Mouse (Mus musculus): ENCODE data around the gene Adprhl2.
A peak's percentile ranks its signal among the peaks of the same experiment; 100 is the strongest.

Gene Adprhl2

DNA sequence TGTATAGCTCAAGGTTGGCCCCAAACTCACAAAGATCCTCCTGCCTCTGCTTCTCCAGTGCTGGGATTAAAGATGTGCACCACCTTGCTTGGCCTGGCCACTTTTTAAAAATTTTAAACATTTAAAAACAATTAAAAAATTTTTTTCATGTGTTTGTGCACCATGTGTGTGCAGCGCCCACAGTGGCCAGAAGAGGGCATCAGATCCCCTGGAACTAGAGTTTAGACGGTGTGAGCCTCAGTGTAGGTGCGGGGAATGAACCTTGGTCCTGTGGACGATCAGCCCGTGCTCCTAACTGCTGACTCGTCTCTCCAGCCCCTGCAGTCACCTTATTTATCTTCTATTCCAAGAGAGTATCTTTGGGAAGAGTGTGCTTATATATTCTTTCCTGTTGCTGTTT, 15.4 kb downstream of the Adprhl2 start:
- no peak for DNase-seq

DNA sequence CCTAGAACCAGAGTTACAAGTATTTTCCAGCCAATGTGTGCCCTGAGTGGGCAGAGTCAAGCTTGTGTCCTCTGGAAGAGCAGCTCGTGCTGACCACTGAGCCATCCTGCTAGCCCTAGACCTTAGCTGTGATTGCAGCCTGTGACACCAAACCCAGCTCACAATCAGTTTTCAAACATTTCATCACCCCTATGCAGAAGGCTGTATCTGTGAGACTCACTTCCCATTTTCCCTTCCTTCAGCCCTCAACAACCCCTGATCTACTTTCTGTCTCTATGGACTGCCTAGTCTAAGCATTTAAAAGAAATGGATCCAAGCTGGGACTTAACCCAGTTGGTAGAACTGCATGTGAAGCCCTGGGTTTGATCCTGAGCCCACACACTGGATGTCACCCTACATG, 16.1 kb downstream of the Adprhl2 start:
- no peak for DNase-seq

DNA sequence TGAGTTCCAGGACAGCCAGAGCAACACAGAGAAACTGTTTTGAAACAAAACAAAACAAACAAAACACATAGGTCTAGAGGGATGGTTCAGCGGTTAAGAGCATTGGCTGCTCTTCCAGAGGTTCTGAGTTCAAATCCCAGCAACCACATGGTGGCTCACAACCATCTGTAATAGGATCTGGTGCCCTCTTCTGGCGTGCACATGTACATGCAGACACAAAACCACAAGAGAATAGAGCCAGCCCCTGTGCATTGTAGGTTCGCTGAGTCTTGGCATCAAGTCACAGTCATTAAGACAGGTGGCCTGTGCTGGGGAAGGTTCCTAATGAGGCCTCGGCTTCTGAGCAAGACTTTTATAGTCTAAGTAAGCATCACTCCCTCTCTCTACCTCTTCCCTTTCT, 17.6 kb downstream of the Adprhl2 start:
- no peak for DNase-seq

DNA sequence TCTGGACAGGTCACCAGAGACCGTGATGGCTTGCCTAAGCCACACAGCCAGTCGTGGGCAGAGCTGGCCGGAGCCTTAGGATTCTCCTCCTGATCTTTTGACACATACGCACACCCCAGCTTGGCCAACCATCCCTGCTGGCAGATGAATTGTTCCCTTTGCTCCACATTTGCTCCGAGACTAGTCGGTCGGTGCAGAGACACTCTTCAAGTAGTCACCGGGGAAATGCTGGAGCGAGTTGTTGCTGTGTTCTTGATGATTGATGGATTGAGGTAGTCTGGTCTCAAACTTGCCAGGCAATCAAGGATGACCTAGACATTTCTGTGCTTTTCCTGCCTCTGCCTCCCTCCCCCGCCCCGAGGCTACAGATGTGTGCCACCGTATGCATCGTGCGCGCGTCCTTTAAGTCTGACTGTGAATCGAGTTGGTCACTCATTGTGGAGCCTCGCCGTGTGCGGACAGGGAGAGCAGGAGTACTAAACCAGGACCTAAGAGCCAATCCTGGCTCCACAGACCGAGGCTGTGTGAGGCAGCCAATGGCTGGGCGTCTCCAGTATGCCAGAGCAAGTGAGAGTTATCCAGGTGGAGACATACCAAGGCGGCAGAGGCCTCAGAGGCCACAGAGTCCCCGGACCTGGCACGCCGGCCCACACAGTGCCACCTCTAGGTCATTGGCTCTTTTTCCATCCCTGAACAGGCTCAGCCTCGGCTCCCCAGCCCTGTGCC, 19.8 kb downstream of the Adprhl2 start:
- peak in 1 of 2 experiments; percentile 51 for DNase-seq

DNA sequence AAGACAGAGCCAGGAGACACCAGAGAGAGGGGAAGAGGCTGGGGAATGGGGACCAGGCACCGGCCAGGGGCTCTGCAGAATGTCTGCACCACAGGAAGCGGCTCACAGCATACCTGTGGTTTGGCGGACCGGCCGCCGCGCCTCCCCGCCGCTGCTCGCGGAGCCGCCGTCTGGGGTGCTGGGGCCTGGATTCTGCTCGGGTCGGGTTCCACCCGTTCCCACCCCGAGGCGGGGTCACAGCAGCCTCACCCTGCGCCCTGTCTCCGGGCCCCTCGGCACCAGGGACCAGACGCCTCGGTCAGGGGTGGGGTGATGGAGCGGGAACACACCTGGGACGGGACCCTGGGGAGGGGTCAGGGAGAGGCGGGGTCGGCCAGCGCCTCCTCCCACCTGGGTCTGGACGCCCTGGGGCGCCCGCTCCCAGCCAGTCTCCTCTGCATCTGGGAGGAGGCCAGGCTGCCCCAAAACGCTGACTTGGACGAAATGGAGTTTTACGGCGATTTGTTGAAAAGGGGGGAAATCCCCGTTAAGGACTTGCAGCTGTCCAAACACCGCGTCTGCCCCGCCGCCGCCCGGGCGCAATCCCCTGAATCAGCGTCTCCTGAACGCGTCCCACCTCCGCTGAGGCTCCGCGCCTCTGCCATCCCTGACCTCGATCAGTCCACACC, 20.5 kb downstream of the Adprhl2 start:
- no peak for DNase-seq

DNA sequence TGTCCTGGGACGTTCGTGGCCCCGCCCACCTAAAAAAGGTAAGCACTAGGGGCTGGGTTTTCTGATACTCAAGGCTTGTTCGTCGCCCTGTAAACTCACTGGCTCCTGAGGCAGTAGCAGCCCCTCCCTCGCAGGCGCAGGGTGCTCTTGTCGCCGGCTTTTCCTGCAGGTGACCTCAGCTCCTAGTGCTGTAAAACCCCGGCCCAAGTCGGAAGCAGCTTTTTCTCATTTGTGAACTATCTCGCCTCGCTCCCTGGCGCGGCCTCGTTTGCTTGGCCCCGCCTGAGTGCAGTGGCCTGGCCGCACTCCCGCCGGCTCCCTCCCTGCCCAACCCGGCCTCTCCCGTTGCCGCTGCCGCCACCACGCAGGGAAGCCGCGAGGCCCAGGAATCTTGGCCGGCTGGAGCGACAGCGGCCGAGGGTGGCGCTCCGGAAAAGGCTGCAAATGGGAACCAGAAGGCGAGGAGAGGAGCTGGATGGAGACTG, 24.8 kb downstream of the Adprhl2 start:
- DNase-seq = peak; percentile 72 to 73

DNA sequence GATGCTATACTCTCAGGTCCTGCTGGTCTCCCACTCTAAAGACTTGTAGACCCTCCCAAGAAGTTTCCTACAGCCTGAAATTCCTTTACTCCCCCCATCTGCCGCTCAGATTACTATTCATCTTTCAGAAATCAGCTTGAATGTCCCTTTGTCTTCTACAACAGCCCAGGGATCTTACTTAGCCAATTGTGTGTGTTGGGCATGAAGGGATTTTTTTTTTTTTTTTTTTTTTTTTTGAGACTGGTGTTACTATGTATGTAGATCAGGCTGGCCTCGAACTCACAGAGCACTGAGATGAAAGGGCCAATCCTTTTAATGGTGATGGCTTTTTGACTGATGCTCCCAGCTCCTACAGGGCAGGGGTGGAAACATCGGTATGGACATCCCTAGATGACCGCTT, 25.6 kb downstream of the Adprhl2 start:
- DNase-seq = no peak

DNA sequence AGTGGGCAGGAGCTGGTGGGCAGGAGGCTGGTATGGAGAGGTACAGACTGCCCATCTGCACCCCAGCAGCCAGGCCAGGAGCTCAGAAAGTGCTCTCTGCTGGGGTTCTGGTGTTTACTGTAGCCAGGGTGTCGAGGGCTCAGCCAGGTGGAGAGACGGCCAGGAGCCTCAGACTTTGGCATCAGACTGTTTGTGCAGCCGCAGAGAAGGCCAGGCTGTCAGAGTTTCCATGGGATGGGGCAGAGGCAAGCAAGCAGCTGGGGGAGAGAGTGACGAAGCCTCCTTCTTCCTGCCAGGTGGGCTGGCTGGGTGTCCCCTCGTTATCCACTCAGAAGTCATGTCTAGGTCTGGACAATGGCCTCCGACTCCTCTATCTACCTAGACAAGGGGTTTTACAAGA, 26.4 kb downstream of the Adprhl2 start:
- no peak for DNase-seq

DNA sequence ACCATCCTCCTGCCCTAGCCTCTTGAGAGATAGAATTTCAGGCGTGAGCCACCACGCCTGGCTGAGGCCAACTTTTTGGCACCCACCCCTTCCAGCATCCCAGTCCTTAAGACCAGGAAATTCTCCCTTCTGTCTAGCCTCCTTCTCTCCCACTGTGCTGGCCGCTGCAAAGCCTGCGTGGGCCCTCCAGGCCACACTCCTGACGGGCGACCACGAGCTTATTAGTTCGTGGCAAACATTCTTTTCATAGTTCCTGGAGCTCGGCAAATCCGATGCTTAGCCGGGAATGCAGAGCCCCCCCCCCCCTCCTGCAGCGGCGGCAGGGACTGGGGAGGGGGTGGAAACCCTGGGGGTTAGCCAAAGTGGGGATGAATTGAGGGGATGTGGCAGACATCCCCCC, 30.3 kb downstream of the Adprhl2 start:
- DNase-seq = no peak

DNA sequence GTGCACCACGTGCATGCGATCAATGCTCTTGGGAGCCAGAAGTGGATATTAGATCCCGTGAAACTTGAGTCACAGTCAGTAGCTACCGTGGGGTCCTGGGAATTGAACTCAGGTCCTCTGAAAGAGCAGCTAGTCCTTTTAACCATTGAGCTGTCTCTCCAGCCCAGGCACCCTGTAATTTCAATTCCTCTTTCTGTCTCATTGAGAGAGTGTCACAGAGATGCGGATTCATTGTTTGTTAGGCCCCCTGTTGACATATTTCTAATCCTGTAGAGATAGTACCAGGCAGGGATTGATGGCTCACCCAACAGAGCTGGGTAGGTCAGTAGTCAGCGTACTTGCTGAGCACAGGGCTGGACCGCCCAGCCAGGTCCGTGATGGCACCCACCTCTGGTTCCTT, 31.2 kb downstream of the Adprhl2 start:
- DNase-seq = no peak

DNA sequence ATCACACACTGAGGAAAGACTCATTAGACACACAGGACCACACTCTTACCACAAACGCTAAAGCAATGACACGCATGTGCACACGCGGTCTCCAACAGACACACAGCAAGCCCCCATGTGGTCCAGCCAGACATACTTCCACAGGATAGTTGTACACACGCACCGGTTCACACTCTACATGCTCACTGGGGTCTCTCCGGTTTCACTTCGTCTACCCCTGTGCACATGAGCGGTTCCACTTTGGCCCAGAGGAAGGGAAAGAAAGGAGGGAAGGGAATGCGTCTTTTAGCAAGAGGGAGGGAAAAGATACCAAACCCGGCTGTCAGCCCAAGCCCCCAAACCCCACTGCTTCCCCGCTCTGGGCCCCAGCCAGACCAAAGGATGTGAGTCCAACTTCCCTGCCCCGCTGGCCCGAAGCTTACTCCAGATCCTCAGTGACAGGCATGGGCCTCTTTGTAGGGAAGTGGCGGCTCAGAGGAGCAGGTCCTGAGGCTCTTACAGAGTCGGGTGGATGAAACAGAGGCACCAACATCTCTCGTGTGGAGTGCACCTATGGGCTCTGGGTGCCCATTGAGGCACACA, 33.3 kb downstream of the Adprhl2 start:
- no peak for DNase-seq

DNA sequence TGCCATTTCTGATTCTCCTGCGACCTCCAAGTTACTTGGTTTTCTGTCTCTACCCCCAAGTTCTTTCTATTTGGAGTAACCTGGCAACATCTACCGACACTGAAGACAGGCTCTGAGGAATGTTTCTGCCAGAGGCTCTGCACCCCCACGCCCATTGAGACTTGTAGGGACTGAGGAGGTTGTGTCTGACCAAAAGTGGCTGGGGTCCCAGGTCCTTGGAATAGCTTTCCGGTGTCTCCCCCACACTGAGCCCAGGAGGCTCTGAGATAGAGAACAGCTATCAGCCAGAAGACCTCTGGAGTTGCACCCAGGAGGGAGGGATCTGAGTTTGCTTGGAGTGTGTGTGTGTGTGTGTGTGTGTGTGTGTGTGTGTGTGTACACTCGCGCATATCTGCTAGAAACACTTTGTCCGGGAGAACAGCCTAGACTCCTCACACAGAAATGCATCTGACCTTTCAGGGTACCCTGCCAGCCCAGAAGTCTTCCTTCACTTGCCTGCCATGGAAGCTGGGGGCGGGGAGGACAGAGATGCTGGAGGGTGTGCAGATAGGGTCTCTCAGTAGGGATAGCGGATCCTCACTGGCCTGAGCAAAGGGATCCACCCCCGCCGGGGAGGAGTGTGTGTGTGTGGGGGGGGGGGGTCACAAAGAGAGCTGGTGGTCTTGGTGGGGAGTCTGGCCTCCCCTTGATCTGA, 34.1 kb downstream of the Adprhl2 start:
- DNase-seq = no peak

DNA sequence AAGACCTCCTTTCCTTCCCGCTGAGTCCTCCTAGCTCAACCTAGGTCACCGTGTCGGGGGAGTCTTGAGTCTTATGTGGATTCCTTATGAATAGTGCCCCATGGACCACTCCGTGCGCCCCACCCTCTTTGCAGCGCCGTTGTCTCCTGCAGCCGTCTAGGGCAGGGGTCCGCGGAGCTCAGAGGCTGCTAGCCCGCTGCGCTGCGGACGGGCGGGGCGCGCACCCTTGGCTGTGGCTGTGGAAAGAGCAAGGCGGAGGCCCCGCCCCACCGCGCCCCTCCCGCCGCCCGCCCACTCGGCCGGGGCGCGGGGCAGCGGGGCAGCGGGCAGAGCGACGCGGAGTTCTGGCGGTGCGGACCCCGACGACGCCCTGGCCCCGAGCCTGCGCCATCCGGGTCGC, 35.0 kb downstream of the Adprhl2 start, which contains the start of gene Col8a2:
Col8a2 (plus strand) TSS at position 302 of the 400 bp plus-strand sequence.
- no peak for DNase-seq

DNA sequence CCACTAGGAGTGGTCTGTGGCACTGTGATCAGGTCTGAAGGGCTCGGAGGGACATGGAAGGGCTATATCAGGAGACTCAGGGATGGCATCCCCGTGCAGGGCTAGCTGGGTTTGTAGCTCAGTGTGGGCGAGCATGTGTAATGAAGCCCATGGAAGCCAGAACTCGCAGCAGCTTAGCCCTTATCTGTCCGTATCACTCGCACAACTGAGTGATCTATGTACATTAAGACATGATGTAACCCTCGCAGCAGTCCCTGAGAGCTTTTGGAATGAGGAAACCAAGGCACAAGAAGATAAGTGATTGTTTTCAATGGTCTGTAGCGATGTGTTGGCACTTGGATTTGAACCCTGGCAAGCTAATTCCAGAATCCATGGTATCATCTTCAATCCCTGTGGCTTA, 37.9 kb downstream of the Adprhl2 start:
- no peak for DNase-seq

DNA sequence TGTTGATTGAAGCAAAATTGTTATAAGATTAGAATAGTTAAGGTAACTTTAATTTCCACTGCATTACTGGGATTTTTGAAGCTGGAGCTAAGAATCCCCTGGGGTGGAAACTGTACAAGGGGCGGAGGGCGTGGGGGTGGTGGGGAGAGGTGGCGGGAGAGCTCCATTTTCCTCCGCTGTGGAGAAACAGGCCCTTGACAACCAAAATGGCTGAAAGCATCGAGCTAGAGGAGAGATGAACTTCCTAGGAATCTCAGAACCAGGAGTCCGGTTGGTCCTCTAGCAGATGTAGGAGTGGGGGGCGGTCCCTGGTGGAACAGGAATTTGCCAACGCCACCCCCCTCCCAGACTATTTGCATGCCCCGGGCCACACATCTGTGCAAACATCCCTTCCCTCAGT, 39.8 kb downstream of the Adprhl2 start:
- DNase-seq = no peak

DNA sequence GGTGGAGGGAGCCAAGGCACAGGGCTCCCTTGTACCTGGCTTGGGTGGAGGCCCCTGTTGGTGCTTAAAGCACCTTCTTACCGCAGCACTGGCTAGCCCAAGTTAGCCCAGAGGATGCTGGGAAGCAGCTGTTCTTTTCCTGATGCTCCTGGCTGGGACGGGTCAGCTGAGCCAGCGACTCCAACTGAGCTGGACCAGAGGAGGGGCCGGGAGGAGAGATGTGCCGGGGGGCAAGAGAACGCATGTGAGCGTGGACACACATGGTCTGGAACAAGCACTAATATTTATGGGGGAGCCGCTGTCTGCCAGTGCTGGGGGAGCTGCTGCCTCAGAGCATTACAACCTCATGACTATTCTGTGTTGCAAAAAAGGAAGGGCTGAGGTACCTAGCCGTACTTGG, 42.5 kb downstream of the Adprhl2 start:
- no peak for DNase-seq

DNA sequence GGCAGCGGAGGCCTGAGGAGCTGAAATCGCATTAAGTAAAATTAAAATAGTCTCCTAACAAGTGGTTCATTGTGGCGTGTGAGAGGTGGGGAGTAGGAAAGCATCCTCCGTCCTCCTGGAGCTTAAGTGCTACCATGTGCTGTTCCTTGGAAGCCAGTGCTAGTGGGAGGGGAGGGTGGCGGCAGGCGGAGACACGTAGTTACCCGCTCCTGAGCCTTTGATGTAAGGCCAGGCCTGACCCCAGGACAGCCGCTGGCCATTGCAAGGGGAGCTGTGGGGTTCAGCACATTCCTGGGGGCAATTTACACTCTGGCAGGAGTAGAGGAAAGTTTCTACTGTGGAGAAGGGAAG, 43.0 kb downstream of the Adprhl2 start:
- DNase-seq = no peak

DNA sequence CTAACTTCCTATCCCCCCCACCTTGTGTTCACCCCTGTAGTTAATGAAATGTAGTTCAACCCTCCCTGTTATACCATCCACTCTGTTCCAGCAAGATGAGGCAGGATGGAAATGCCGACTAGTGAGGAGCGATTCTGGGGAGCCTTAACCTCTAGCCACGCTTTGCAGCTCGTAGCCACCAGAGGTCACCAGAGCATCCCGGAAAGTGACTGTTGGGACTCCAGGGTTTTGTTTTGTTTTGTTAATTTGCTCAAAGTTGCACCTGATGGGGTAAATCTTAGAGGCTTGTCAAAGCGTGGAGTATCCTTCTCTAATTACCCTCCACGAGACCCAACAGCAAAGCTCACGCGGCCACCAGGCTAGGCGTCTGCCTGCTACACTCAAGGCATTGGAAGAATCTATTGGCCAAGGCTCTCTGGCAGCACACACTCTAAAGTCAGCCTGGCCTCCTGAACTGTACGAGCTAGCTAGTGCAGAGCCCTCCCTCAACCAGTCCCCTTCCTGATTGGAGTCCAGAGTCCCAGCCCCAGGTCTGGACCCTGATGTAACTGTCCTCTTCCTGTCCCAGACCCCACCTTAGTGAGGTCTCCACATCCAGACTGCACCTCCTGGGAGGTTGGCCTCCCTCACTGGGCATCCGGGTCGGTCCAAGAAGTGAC, 43.5 kb downstream of the Adprhl2 start:
- peak; percentile 80 to 84 for DNase-seq

DNA sequence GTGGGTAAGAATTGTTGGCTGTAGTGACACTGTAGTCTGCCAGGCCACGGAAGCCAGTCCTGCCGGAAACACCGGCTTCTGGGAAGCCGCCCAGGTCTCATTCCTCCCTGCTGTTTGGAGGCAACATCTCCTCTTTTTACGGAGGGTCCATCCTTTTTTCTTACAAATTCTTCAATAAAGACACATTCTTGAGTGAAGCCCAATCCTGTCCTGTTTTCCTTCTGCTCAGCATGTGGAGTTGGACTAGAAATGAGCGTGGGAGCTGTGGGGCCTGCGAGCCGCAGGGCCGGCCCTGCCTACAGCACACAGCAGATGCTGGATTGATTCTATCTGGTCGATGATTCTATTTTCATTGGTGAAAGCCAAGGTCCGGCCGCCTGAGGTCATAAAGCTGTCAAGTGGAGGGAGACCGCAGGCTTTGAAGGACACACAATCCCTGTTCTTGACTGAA, 45.8 kb downstream of the Adprhl2 start:
- peak; percentile 87 to 88 for DNase-seq

DNA sequence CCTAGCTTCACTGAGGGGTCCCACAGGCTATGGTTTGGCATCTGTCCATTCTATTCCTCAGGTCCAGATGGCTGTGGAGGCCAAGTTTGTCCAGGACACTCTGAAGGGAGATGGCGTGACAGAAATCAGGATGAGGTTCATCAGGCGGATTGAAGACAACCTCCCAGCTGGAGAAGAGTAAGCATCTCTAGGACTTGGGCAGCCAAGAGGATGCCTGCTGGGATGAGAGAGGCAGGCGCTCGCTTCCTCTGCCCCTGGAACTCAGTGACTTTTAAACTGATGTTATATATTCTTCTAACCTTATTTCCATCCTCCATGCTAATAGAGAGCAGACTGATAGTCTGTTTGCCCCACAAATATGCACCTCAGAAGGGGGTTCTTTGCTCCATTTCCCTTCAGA, 46.4 kb downstream of the Adprhl2 start:
- peak; percentile 57 to 69 for DNase-seq

DNA sequence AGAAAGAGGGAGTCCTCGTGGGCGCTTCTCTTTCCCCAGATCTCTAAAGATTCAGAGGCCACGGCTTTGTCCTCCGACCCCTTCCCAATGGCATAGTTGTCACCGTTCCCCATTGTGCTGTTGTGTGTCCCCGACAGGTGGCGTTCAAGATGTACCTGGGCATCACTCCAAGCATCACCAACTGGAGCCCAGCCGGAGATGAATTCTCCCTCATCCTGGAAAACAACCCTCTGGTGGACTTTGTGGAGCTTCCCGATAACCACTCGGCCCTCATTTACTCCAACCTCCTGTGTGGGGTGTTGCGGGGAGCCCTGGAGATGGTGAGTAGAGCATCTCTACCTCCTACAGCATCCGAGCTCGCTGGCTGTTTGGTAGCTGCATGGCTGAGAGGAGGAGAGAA, 47.8 kb downstream of the Adprhl2 start:
- DNase-seq = peak; percentile 93

DNA sequence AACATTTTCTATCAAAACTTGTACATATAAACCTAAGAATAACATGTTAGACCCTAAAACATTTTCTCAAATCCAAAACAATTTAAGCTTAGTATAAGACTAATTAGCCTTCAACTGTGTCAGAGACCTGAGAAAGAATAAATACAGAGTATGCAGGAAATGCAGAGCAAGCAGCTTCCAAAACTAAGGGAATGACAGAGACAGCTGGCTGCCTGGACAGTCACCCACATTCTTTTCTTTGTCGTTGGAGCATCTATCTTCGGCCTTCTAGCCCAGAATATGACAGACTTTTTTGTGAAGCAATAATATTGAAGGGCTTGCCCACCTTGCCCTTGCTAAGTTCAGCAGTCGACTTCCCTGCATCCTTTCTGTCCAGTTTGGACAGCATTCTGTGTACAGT, 52.2 kb downstream of the Adprhl2 start:
- no peak for DNase-seq

All from cerebellum, postnatal 14 days (tissue).